ENCODE assay signal across 29 mouse cellular contexts in the genomic region with DNA sequence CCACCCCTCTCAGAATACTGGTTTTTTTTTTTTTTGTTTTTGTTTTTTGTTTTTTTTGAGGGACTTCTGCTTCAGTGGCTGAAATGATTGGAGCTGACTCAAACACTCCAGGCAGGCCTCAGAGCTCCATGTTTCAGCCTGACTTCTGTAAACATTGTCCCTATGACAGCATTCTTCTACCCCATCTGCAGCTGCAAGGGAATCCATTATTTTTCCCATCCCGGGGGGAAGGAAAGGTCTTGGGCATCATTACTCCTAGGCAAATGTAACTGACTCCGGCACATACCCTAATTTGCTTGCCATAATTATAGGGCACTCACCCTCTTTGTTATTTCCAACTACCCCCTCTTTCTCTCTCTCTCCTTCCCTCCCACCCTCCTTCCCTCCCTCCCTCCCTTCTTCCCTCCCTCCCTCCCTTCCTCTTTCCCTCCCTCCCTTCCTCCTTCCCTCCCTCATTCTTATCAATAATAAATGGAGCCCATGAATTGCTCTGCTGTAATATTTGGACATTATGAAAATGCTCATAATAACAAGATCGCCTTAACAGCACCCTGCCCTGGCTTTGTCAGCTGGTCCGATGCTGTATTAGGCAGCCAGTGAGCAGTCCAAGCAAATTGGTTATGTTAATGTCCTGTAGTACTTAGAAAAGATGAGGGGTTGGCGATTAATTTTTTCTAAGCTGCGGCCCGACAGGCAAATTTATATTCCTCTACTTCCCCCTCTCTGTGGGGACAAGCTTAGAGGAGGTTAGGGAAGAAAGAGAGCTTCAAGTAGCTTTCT.
A peak's percentile ranks its signal among the peaks of the same experiment; 100 is the strongest.
DNase-seq lines count a peak whose midpoint lies in the region; ATAC-seq and TF ChIP-seq lines count a peak whose summit lies in the region.
"Had no signal": no experiment of that assay in that cellular context is flagged by ENCODE, and none has a peak within 500 bp of the region (broad histone marks: within the 10 kb centered on the region; RNA-seq: fewer than 3 reads in every experiment).

No protein-coding gene starts in this region.

- H3K27me3 ChIP-seq in forebrain, embryonic 12.5 days, result no peaks in the 10 kb centered on the region
- no peaks in the 10 kb centered on the region for H3K27me3 ChIP-seq in forebrain, embryonic 11.5 days (ENCODE audit: control insufficient read depth, insufficient read depth, low read length)
- no peaks in the 10 kb centered on the region for H3K27me3 ChIP-seq in midbrain, embryonic 12.5 days
- no peaks in the 10 kb centered on the region for H3K27me3 ChIP-seq in midbrain, embryonic 16.5 days (ENCODE audit: control insufficient read depth, insufficient read depth, low read depth, low read length)
- H3K27me3 ChIP-seq: kidney, embryonic 15.5 days; limb, embryonic 12.5 days; megakaryocyte, embryonic 14.5 days; neural tube, embryonic 13.5 days; Patski; stomach, embryonic 15.5 days had no signal

- no peaks in the 10 kb centered on the region for H3K4me1 ChIP-seq in forebrain, embryonic 12.5 days
- H3K4me1 ChIP-seq in forebrain, embryonic 11.5 days (replicated peaks; ENCODE audit: control insufficient read depth, insufficient read depth, low read length), result no peaks in the 10 kb centered on the region
- H3K4me1 ChIP-seq in midbrain, embryonic 12.5 days, result no peaks in the 10 kb centered on the region
- no peaks in the 10 kb centered on the region for H3K4me1 ChIP-seq in midbrain, embryonic 16.5 days (ENCODE audit: control insufficient read depth, insufficient read depth, low read length)
- H3K4me1 ChIP-seq: kidney, embryonic 15.5 days; limb, embryonic 12.5 days; megakaryocyte, embryonic 14.5 days; stomach, embryonic 15.5 days had no signal

- H3K4me2 ChIP-seq in forebrain, embryonic 12.5 days, result no peak overlapping the region
- no peak overlapping the region for H3K4me2 ChIP-seq in forebrain, embryonic 11.5 days (ENCODE audit: low read depth, low read length, severe bottlenecking)
- no peak overlapping the region for H3K4me2 ChIP-seq in midbrain, embryonic 12.5 days (replicated peaks)
- no peak overlapping the region for H3K4me2 ChIP-seq in midbrain, embryonic 16.5 days (ENCODE audit: low read length)
- H3K4me2 ChIP-seq: kidney, embryonic 15.5 days; limb, embryonic 12.5 days; liver, embryonic 11.5 days; neural tube, embryonic 13.5 days; stomach, embryonic 15.5 days had no signal

- no peaks in the 10 kb centered on the region for H3K9me3 ChIP-seq in forebrain, embryonic 12.5 days
- H3K9me3 ChIP-seq in forebrain, embryonic 11.5 days (ENCODE audit: control insufficient read depth, low read length), result no peaks in the 10 kb centered on the region
- H3K9me3 ChIP-seq in midbrain, embryonic 12.5 days, result no peaks in the 10 kb centered on the region
- H3K9me3 ChIP-seq in midbrain, embryonic 16.5 days (replicated peaks; ENCODE audit: control insufficient read depth, low read length, poor library complexity, severe bottlenecking), result no peaks in the 10 kb centered on the region
- H3K9me3 ChIP-seq: kidney, embryonic 15.5 days; limb, embryonic 12.5 days; megakaryocyte, embryonic 14.5 days; neural tube, embryonic 13.5 days; stomach, embryonic 15.5 days had no signal

- H3K27ac ChIP-seq in forebrain, embryonic 12.5 days, result no peak overlapping the region
- no peak overlapping the region for H3K27ac ChIP-seq in forebrain, embryonic 11.5 days (ENCODE audit: low read depth, low read length)
- 0 out of 2 replicates have a peak overlapping the region, but pooled peaks have one; percentile 1 for H3K27ac ChIP-seq in midbrain, embryonic 12.5 days (replicated peaks)
- H3K27ac ChIP-seq in midbrain, embryonic 16.5 days (ENCODE audit: low read length), result no peak overlapping the region
- H3K27ac ChIP-seq: heart, adult 2 months; kidney, embryonic 15.5 days; limb, embryonic 12.5 days; neural tube, embryonic 13.5 days; stomach, embryonic 15.5 days had no signal

- TF ChIP-seq POLR2A in brain, embryonic 14.5 days (IDR thresholded peaks at IDR 0.05; ENCODE audit: borderline replicate concordance, extremely low read depth, insufficient read depth, insufficient read length, poor library complexity, severe bottlenecking), result no peak

- no peak for DNase-seq in forebrain, embryonic 11.5 days (ENCODE audit: low spot score)
- peak; percentile 64 for DNase-seq in brain, embryonic 14.5 days (ENCODE audit: low read depth)
- peak; percentile 8 for DNase-seq in mesoderm, embryonic 11.5 days (ENCODE audit: low read depth, low spot score)
- no peak for DNase-seq in left cerebral cortex, adult 11 months (ENCODE audit: low spot score)
- no peak for DNase-seq in cerebellum, postnatal 36 days
- DNase-seq: adrenal gland, postnatal 36 days; cerebellum, adult 11-12 months; cerebellum, postnatal 10 days; gastrocnemius, postnatal 36 days; heart, adult 2 months; kidney, adult 11 months; kidney, postnatal 36 days; layer of hippocampus, postnatal 36 days; lung, adult 2 months; lung, postnatal 36 days; right cerebral cortex, adult 18-20 months; thymus, adult 18-20 months; thymus, postnatal 36 days had no signal

- TF ChIP-seq CTCF in brain, embryonic 14.5 days (IDR thresholded peaks at IDR 0.05; ENCODE audit: borderline replicate concordance, extremely low read depth, insufficient read depth, insufficient read length), result no peak

- no peak overlapping the region for H3K9ac ChIP-seq in forebrain, embryonic 12.5 days
- H3K9ac ChIP-seq in forebrain, embryonic 11.5 days (ENCODE audit: low read length), result no peak overlapping the region
- no peak overlapping the region for H3K9ac ChIP-seq in midbrain, embryonic 12.5 days (replicated peaks)
- H3K9ac ChIP-seq in midbrain, embryonic 16.5 days (ENCODE audit: low read depth, low read length), result no peak overlapping the region
- H3K9ac ChIP-seq: kidney, embryonic 15.5 days; limb, embryonic 12.5 days; neural tube, embryonic 13.5 days; stomach, embryonic 15.5 days had no signal

- no peaks in the 10 kb centered on the region for H3K36me3 ChIP-seq in forebrain, embryonic 12.5 days (replicated peaks)
- no peaks in the 10 kb centered on the region for H3K36me3 ChIP-seq in forebrain, embryonic 11.5 days (ENCODE audit: control insufficient read depth, insufficient read depth, low read length)
- H3K36me3 ChIP-seq in midbrain, embryonic 12.5 days, result no peaks in the 10 kb centered on the region
- H3K36me3 ChIP-seq in midbrain, embryonic 16.5 days (ENCODE audit: control insufficient read depth, insufficient read depth, low read length), result no peaks in the 10 kb centered on the region
- H3K36me3 ChIP-seq: kidney, embryonic 15.5 days; limb, embryonic 12.5 days; neural tube, embryonic 13.5 days; stomach, embryonic 15.5 days had no signal

- peak; percentile 61; the same call in 1 of the 2 replicates for ATAC-seq in forebrain, embryonic 12.5 days (ENCODE audit: low FRiP score)
- no peak for ATAC-seq in forebrain, embryonic 11.5 days (replicated peaks; ENCODE audit: low FRiP score)
- peak; percentile 52; the same call in 1 of the 2 replicates for ATAC-seq in midbrain, embryonic 12.5 days (ENCODE audit: low FRiP score, low read depth)
- ATAC-seq in midbrain, embryonic 16.5 days, result no peak
- ATAC-seq: Patski had no signal

- 56% methylated on average over 7 of the region's 7 CpGs for WGBS in forebrain, embryonic 12.5 days
- WGBS in forebrain, embryonic 11.5 days, result 77% methylated on average over 7 of the region's 7 CpGs
- 61% methylated on average over 7 of the region's 7 CpGs for WGBS in midbrain, embryonic 12.5 days
- 43% methylated on average over 7 of the region's 7 CpGs for WGBS in midbrain, embryonic 16.5 days

- no peak overlapping the region for H3K4me3 ChIP-seq in forebrain, embryonic 12.5 days (replicated peaks)
- H3K4me3 ChIP-seq in forebrain, embryonic 11.5 days (ENCODE audit: low read depth, low read length), result no peak overlapping the region
- H3K4me3 ChIP-seq in midbrain, embryonic 12.5 days, result no peak overlapping the region
- H3K4me3 ChIP-seq in midbrain, embryonic 16.5 days (ENCODE audit: low read depth, low read length), result no peak overlapping the region
- H3K4me3 ChIP-seq: heart, adult 2 months; kidney, embryonic 15.5 days; limb, embryonic 12.5 days; megakaryocyte, embryonic 14.5 days; myocyte; neural tube, embryonic 13.5 days; stomach, embryonic 15.5 days had no signal

Comparison
In these comparisons a context has a peak if more than half of its experiments do, and no peak if none do; other contexts are left out.
1. ATAC-seq: peak in forebrain, embryonic 12.5 days (single experiment) and midbrain, embryonic 12.5 days (single experiment); none in forebrain, embryonic 11.5 days (single experiment) and midbrain, embryonic 16.5 days (single experiment).
2. DNase-seq: peak in brain, embryonic 14.5 days (single experiment) and mesoderm, embryonic 11.5 days (single experiment); none in forebrain, embryonic 11.5 days (single experiment), left cerebral cortex, adult 11 months (single experiment) and cerebellum, postnatal 36 days (0 of 2).